Mouse (Mus musculus) right cerebral cortex, postnatal 10 days (tissue): ENCODE results near the gene Cwc25.
"Not testable (repeated sequence)": the region's sequence is repeated elsewhere in the genome, so short reads cannot be mapped to it uniquely, and the experiment has no call there.

Experiments
- DNase-seq, 2 experiments: peaks; one replicate each; pipeline ENCODE4 v3.0.0; 2021; ENCODE audit warnings: low spot score in 2 of 2

Gene Cwc25

GRCm38 (mm10) chr11:97728730-97729129, 37.6 kb downstream of the Cwc25 start:
- no peak for DNase-seq

DNA sequence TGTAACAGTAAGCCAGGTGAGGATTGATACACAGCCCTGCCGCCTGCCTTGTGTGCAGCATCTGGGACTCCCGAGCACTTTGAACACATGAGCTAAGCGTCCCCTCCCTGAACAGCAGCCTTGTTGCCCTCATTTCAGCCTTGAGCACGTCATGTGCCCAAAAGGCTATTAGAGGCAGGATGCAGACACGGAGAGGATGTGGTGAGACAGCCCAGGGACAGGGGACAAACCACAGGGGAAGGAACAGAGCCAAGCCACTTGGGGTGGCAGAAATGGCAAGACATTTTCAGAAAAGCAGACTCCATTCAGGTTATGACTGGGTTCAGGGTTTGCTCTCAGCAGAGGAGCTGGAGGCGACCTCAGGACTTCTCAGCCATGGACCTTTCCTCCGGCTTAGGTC, 38.0 kb downstream of the Cwc25 start:
- no peak for DNase-seq

DNA sequence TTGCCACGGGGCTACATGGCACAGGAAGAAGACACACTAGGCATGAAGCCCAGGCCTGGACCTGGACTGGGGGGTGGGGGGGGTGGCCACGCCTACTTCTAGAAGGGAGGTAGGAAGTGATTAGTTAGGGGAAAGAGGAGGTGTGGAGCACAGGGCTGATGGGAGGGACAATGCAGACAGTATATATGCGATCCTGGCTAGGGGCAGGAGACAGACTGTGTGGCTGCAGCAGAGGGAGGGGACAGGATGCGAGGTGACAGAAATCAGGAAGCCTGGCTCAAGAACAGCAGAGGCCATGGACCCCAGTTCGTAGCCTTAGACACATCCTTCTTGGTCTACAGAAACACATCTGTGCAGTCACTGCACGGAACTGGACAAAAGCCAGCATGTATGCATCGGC, 42.6 kb downstream of the Cwc25 start:
- DNase-seq: no peak

GRCm38 (mm10) chr11:97721338-97721737, 45.0 kb downstream of the Cwc25 start:
- DNase-seq: no peak

DNA sequence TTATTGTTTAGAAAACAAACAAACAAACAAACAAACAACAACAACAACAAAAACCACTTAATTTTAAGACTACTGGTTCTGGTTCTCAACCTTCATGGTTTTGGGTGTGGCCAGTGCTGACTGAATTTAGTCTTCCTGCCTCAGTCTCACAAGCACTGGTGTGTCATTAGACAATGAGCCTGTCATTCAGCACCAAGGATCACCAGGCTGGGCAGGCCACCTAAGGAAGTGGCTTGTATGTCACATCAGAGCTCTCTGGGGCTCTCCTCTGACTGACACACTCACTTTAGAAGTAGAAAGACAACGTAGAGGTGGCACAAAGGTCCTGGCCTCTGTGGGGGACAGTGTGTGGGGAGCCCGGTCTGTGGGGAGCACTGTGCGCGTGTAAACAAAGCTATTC, 47.3 kb downstream of the Cwc25 start:
- no peak for DNase-seq

- DNase-seq: no peak
Observed at GRCm38 (mm10) chr11:97718281-97718860, 48.0 kb downstream of the Cwc25 start.

DNA sequence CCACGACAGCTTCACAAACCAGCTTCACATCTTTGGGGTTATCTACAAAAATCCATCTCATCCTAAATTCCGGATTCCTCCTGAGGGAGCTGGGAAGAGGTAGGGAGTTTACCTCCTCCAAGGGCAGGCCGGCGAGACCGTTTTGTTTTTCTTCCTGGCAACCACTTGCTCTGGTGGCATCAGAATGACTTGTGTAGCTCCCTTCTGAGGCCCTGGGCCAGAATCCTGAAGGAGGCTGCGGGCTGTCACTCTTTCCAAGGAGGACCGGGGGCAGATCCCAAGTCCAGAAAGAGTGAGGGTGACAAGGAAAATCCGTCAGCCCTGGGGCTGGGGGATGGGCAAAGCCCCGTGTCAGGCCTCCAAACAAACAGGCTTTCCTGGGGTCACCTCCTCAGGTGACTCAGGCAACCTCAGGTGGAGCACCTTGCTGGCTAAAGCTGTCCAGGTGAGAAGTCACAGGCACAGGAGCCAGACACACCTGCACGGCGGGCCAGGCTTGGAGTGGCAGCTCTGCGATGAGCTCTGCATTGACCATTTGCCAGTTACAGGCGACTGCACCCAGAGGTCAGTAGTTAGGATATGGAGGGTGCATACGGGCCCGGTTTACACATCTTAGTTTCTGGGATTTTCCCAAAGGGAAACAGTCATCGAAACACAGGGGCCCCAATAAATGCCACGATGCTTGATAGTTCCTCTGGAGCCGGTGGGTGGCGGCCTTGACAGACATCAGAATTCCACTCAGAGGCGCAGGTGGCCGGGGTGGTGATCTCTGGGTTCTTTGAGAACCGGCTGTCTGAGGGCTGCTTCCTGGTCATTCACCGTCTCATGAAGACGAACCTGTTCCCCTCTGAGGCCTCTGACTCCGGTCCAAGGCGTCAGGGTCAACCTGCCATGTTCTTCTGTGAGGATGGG, 48.7 kb downstream of the Cwc25 start:
- no peak for DNase-seq

DNA sequence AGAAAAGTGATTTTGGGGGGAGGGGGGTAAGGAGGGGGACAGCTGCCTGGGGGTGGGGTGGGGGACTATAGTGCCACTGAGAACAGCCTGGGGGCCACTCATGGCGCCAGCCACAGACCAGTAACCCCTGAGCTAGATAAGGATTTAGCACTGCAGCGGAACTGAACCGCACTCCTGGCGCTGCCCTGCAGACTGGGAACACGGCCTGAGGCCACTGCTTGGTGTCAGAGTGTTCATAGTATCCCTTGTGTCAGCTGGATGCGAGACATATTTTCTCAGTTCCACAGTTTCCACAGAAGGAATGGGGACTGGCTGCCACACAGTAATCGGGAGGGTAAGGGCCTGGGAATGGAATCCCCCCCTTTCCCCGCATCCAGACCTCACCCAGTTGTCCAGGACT, 50.3 kb downstream of the Cwc25 start:
- DNase-seq: no peak

GRCm38 (mm10) chr11:97714784-97715760, 51.3 kb downstream of the Cwc25 start:
- peak; percentile 70 to 74 for DNase-seq

DNA sequence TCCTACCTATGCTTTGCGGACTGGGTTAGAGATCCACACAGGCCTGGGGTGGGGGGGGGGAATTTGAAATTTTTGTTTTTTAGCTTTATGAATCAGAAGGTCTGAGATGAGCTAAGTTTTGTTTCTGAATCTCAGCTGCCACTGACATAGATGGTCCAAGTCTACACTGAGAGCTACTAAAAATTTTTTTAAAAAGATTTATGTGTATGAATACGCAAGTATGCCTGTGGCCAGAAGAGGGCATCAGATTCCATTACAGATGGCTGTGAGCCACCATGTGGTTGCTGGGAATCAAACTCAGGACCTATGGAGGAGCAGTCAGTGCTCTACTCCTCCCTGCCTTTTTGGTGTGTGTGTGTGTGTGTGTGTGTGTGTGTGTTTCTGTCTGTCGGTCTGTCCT, 52.0 kb downstream of the Cwc25 start:
- DNase-seq: no peak

DNA sequence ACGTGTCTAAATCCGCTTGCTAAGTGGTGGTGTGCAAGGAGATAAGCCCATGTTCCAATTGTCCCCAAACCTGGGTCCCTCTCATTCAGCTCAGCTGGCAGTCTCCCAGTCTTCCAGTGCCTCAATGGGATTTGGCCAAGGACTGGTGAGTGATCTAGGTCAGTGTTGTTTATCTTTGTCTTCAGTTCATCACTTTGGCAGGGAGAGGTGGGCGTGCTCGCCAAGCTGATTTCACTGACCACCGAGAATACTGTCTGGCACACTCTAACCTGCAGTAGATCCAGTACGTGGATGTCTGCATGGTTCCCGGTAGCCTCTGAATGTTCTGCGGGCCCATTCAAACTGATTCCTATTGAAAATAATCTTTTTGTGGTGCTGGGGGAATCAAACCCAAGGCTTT, 52.5 kb downstream of the Cwc25 start:
- peak in 1 of 2 experiments; percentile 63 for DNase-seq

- DNase-seq: no peak
Observed at GRCm38 (mm10) chr11:97712286-97712685, 54.1 kb downstream of the Cwc25 start.

- no peak for DNase-seq
Observed at GRCm38 (mm10) chr11:97711200-97711900, 55.0 kb downstream of the Cwc25 start.

GRCm38 (mm10) chr11:97710067-97710466, 56.3 kb downstream of the Cwc25 start:
- not testable (repeated sequence) for DNase-seq

DNA sequence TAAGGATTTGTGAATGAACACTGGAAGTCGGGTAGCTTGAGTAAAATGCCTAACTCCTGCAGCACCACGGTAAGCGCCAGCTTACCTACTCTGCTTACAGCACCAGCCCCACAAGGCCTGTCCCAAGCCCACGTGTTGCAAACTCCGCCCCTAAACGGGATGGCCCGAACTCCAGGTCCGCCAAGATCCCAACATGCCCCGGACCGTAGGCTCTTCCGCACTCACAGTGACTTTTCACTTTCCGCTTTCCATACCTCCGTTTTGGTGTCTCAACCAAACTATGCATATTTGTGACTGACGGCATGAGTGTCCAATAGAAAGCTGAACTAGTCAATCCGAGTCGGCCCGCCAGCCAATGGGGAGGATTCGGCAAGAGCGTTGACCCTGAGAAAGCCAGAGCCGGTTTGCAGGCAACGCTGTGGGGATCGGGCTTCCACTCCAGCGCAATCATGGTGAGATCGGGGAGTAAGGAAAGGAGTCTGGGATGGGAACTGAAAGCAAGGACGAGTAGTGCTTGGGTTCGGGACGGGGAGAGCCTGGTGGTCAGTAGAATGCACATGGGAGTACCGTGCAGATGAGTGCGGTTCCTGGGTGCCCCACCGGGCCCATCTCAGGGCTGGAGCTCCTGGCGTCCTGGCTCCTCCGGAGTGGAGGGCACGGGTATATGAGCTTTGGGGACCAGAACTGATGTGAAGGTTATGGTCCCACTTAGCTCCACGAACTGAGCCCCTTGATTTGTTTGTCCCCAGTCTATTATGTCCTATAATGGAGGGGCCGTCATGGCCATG, 63.1 kb downstream of the Cwc25 start, which contains the start of gene Psmb3:
Gene Psmb3, plus strand, starts transcription at position 361 of the 788 bp plus-strand sequence.
- DNase-seq: peak; percentile 100

DNA sequence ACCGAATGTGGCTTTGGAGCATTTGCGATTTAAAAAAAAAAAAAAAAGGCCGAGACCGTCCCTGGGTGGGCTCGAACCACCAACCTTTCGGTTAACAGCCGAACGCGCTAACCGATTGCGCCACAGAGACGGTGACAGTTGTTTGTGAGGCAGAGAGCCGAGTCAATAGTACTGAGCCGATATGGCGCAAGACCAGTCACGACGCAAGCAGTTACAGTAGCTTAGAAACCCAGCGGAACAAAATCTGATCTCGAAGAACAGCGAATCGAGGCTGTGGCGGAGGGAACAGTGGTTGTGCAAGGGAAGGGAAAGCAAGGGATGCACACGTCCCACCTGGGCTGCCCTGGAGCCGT, 64.0 kb downstream of the Cwc25 start:
- DNase-seq: peak; percentile 92

GRCm38 (mm10) chr11:97701581-97702392, 64.6 kb downstream of the Cwc25 start:
- DNase-seq: no peak

DNA sequence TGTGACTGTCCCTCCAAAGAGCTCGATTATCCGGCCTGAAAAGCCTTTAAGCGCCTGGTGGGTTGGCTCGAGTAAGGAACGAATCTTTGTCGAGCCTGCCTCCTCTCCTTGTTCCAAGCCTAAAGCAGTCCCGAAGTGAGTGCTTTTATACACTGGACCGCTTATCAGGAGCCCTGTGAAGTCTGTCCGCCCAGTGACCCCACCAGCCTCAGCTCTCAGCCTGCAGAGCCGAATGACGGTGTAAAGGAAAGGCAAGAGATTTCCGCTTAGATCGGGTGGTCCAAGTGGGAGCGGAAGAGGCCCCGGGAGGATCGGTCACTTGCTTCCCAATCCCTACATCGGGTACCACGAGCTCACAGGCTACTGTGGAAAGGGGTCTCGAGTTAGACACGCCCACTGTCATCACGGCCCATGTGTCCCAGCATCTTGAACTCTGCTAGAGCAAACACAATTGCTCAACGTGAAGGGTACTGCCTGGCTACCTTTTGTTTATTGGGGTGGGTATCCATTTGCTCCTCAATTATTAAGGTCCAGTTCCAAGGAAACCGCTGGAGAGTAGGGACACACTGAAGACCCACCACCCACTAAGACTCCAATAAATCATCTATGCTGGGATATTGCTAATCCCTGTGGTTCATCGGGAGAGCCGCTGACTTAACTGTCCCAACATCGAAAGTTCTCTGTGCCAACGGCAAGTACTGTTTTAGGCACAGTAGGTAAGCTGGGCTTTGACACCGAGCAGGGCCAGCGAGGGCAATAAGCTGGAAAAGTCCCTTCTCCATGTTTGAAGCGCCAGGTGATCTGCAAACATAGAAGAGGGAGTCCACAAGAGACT, 65.4 kb downstream of the Cwc25 start:
- DNase-seq: no peak
